Mouse (Mus musculus): ENCODE measurements around the gene Hemk1. TPM values are rescaled to one million over a fixed set of nuclear protein-coding genes. Genes with fewer than 3 reads are reported as not detected.
A peak's percentile ranks its signal among the peaks of the same experiment; 100 is the strongest.

The Hemk1 gene
- total and polyA plus RNA-seq, 3 experiments = 9.4 to 48.6 (median 29.6) TPM

- Histone ChIP-seq H3K4me3 (ENCODE audit: low read depth, low read length) (peak overlapping the region; percentile 81), H3K4me1 (ENCODE audit: insufficient read depth, low read depth, low read length) (peaks cover 62% of the 10 kb centered on the region), H3K27me3 (ENCODE audit: insufficient read depth, low read length) (peaks cover 8% of the 10 kb centered on the region), H3K9me3 (replicated peaks) (no peaks in the 10 kb centered on the region), H3K36me3 (replicated peaks) (peaks cover 46% of the 10 kb centered on the region)
- TF ChIP-seq GATA1 (IDR thresholded peaks at IDR 0.05; ENCODE audit: borderline replicate concordance, low read length) (no peak), CTCF (IDR thresholded peaks at IDR 0.05; ENCODE audit: low read depth, low read length) (no peak), GATA2 (IDR thresholded peaks at IDR 0.05; ENCODE audit: borderline replicate concordance, low read depth, low read length) (no peak), POLR2AphosphoS5 (IDR thresholded peaks at IDR 0.05; ENCODE audit: insufficient replicate concordance, low read depth, low read length) (no peak), TAL1 (conservative IDR thresholded peaks at IDR 0.05; ENCODE audit: low read depth, low read length) (no peak)
- no peak for DNase-seq (ENCODE audit: low spot score)
- no peak for ATAC-seq (ENCODE audit: extremely low read depth, insufficient number of reproducible peaks, low FRiP score, poor library complexity, severe bottlenecking)
These were observed 50.0 kb downstream of the Hemk1 start for GRCm38 (mm10) chr9:107288105-107288650.

- TF ChIP-seq POLR2AphosphoS5 (IDR thresholded peaks at IDR 0.05; ENCODE audit: insufficient replicate concordance, low read depth, low read length) (no peak), GATA1 (IDR thresholded peaks at IDR 0.05; ENCODE audit: borderline replicate concordance, low read length) (no peak), TAL1 (conservative IDR thresholded peaks at IDR 0.05; ENCODE audit: low read depth, low read length) (no peak), CTCF (IDR thresholded peaks at IDR 0.05; ENCODE audit: low read depth, low read length) (no peak), GATA2 (IDR thresholded peaks at IDR 0.05; ENCODE audit: borderline replicate concordance, low read depth, low read length) (no peak)
- Histone ChIP-seq H3K27me3 (ENCODE audit: insufficient read depth, low read length) (peaks cover under 1% of the 10 kb centered on the region; the same call in 1 of the 2 replicates), H3K36me3 (replicated peaks) (peaks cover 51% of the 10 kb centered on the region), H3K4me1 (ENCODE audit: insufficient read depth, low read depth, low read length) (peaks cover 59% of the 10 kb centered on the region), H3K9me3 (replicated peaks) (no peaks in the 10 kb centered on the region), H3K4me3 (ENCODE audit: low read depth, low read length) (no peak overlapping the region; the same call in 1 of the 2 replicates)
- ATAC-seq (ENCODE audit: extremely low read depth, insufficient number of reproducible peaks, low FRiP score, poor library complexity, severe bottlenecking) (no peak), DNase-seq (ENCODE audit: low spot score) (no peak)
These were observed 50.9 kb downstream of the Hemk1 start for GRCm38 (mm10) chr9:107287294-107287693.

GRCm38 (mm10) chr9:107285009-107285408 is 53.1 kb downstream of the Hemk1 start:
- Histone ChIP-seq H3K4me3 (ENCODE audit: low read depth, low read length) (peak overlapping the region; percentile 23; the same call in 1 of the 2 replicates), H3K27me3 (ENCODE audit: insufficient read depth, low read length) (no peaks in the 10 kb centered on the region), H3K4me1 (ENCODE audit: insufficient read depth, low read depth, low read length) (peaks cover 69% of the 10 kb centered on the region), H3K36me3 (replicated peaks) (peaks cover 74% of the 10 kb centered on the region), H3K9me3 (replicated peaks) (no peaks in the 10 kb centered on the region)
- ATAC-seq (ENCODE audit: extremely low read depth, insufficient number of reproducible peaks, low FRiP score, poor library complexity, severe bottlenecking) (no peak), DNase-seq (ENCODE audit: low spot score) (no peak)
- no peak for TF ChIP-seq CTCF (IDR thresholded peaks at IDR 0.05; ENCODE audit: low read depth, low read length)

GRCm38 (mm10) chr9:107282951-107283350 is 55.2 kb downstream of the Hemk1 start:
- TF ChIP-seq TAL1 (conservative IDR thresholded peaks at IDR 0.05; ENCODE audit: low read depth, low read length) = no peak
- TF ChIP-seq POLR2AphosphoS5 (IDR thresholded peaks at IDR 0.05; ENCODE audit: insufficient replicate concordance, low read depth, low read length) = no peak
- no peak for TF ChIP-seq GATA2 (IDR thresholded peaks at IDR 0.05; ENCODE audit: borderline replicate concordance, low read depth, low read length)
- no peak for TF ChIP-seq GATA1 (IDR thresholded peaks at IDR 0.05; ENCODE audit: borderline replicate concordance, low read length)
- TF ChIP-seq CTCF (IDR thresholded peaks at IDR 0.05; ENCODE audit: low read depth, low read length) = no peak
- Histone ChIP-seq H3K36me3 (replicated peaks) (peaks cover 86% of the 10 kb centered on the region), H3K27me3 (ENCODE audit: insufficient read depth, low read length) (no peaks in the 10 kb centered on the region), H3K9me3 (replicated peaks) (no peaks in the 10 kb centered on the region), H3K4me3 (ENCODE audit: low read depth, low read length) (no peak overlapping the region), H3K4me1 (ENCODE audit: insufficient read depth, low read depth, low read length) (peaks cover 73% of the 10 kb centered on the region)
- ATAC-seq (ENCODE audit: extremely low read depth, insufficient number of reproducible peaks, low FRiP score, poor library complexity, severe bottlenecking) (no peak), DNase-seq (ENCODE audit: low spot score) (no peak)

GRCm38 (mm10) chr9:107281241-107281987 is 56.7 kb downstream of the Hemk1 start:
- no peak for DNase-seq (ENCODE audit: low spot score)
- peaks cover 67% of the 10 kb centered on the region for H3K4me1 ChIP-seq (ENCODE audit: insufficient read depth, low read depth, low read length)
- H3K36me3 ChIP-seq (replicated peaks) = peaks cover 83% of the 10 kb centered on the region
- H3K9me3 ChIP-seq (replicated peaks) = no peaks in the 10 kb centered on the region
- TF ChIP-seq GATA2 (IDR thresholded peaks at IDR 0.05; ENCODE audit: borderline replicate concordance, low read depth, low read length) = no peak
- TF ChIP-seq GATA1 (IDR thresholded peaks at IDR 0.05; ENCODE audit: borderline replicate concordance, low read length) = no peak
- TF ChIP-seq POLR2AphosphoS5 (IDR thresholded peaks at IDR 0.05; ENCODE audit: insufficient replicate concordance, low read depth, low read length) = no peak
- no peak for TF ChIP-seq TAL1 (conservative IDR thresholded peaks at IDR 0.05; ENCODE audit: low read depth, low read length)
- TF ChIP-seq CTCF (IDR thresholded peaks at IDR 0.05; ENCODE audit: low read depth, low read length) = no peak
- H3K4me3 ChIP-seq (ENCODE audit: low read depth, low read length) = no peak overlapping the region
- no peaks in the 10 kb centered on the region for H3K27me3 ChIP-seq (ENCODE audit: insufficient read depth, low read length)
- ATAC-seq (ENCODE audit: extremely low read depth, insufficient number of reproducible peaks, low FRiP score, poor library complexity, severe bottlenecking) = no peak

GRCm38 (mm10) chr9:107280322-107281027 is 57.7 kb downstream of the Hemk1 start:
- DNase-seq (ENCODE audit: low spot score) (no peak), ATAC-seq (ENCODE audit: extremely low read depth, insufficient number of reproducible peaks, low FRiP score, poor library complexity, severe bottlenecking) (no peak)
- no peaks in the 10 kb centered on the region for H3K9me3 ChIP-seq (replicated peaks)
- TF ChIP-seq POLR2AphosphoS5 (IDR thresholded peaks at IDR 0.05; ENCODE audit: insufficient replicate concordance, low read depth, low read length) (no peak), GATA1 (IDR thresholded peaks at IDR 0.05; ENCODE audit: borderline replicate concordance, low read length) (no peak), GATA2 (IDR thresholded peaks at IDR 0.05; ENCODE audit: borderline replicate concordance, low read depth, low read length) (no peak), CTCF (IDR thresholded peaks at IDR 0.05; ENCODE audit: low read depth, low read length) (no peak), TAL1 (conservative IDR thresholded peaks at IDR 0.05; ENCODE audit: low read depth, low read length) (no peak)
- H3K4me1 ChIP-seq (ENCODE audit: insufficient read depth, low read depth, low read length) = peaks cover 67% of the 10 kb centered on the region
- H3K27me3 ChIP-seq (ENCODE audit: insufficient read depth, low read length) = no peaks in the 10 kb centered on the region
- H3K4me3 ChIP-seq (ENCODE audit: low read depth, low read length) = no peak overlapping the region
- peaks cover 83% of the 10 kb centered on the region for H3K36me3 ChIP-seq (replicated peaks)
